ENCODE assay signal across 8 mouse cellular contexts in the genomic region with DNA sequence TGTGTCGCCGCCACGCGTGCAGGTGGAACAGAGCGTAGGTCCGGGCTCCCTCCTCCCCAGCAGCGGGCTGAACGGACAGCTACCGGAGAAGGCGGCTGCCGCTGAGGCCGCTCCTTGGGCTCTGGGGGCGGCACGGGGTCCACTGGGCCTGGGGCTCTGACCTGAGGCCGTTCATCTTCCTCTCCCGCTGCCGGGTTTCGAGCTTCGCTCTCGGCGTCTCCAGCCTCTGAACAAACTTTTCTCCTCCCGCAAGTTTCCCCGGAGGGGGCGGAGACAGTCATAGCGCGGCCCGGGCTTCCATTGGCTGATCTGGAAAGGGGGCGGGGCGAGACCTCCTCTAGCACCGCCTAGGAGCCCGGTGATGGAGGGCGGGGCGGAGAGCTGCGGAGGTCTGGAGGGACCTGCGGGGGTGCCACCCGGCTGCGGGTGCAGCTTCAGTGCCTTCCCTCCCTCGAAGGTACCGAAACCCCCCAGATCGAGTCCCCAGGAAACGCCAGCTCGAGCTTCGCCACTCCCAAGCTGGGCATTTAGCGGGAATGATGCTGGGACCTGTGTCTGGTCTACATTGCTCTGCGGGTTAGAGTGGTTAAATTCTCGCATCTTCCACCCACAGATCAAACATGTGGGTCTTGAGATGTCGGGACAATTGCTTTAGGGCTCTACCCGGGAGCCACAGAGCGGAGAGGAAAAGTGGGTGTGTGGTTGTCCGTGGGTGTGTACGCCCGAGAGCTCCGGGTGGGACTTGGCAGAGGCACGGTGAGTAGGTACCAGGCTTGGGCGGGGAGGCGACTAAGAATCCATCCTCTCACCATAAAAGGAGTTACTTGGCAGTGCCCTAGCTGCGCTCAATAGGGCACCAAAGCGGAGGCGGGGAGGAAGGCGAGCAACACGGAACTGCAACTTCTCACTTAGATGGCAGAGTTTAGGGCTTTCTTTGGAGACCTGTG. TPM values are rescaled to one million over a fixed set of nuclear protein-coding genes. Genes with fewer than 3 reads are reported as not detected.
DNase-seq lines count a peak whose midpoint lies in the region; ATAC-seq and TF ChIP-seq lines count a peak whose summit lies in the region.

A gene (minus strand): TSS at position 229 of the 947 bp plus-strand sequence.

- no peak within 1 kb of the TSS for H3K27ac ChIP-seq in cortical plate, adult 2 months (ENCODE audit: insufficient read depth, low read length)

- peak; percentile 89 to 96 for DNase-seq in adrenal gland, adult (ENCODE audit: inconsistent age in 2 of 2, low spot score in 1 of 2)
- DNase-seq in gastrocnemius, adult 8-10 months (ENCODE audit: low spot score in 2 of 2) = peak; percentile 87 to 89
- peak; percentile 49 for DNase-seq in hindlimb bud, embryonic 11.5 days (ENCODE audit: extremely low spot score, low read depth, low spot score)
- DNase-seq in left cerebral cortex, postnatal 14 days (ENCODE audit: low spot score in 2 of 2) = peak; percentile 76 to 86
- peak; percentile 83 for DNase-seq in right cerebral cortex, postnatal 25 days
- peak; percentile 86 to 96 for DNase-seq in urinary bladder, postnatal 4 days (ENCODE audit: low spot score in 2 of 2)

- intact Hi-C loops in left cerebral cortex, postnatal 14 days (cut with DNase I) = no loop called here

- TF ChIP-seq POLR2A in cortical plate, adult 2 months (IDR thresholded peaks at IDR 0.05; ENCODE audit: extremely low read depth, insufficient read depth, low read length) = no peak

- ATAC-seq in megakaryocyte-erythroid progenitor cell, adult 5-6 weeks (replicated peaks; ENCODE audit: low FRiP score, low TSS enrichment, poor library complexity, severe bottlenecking) = peak; percentile 77

- no peak for TF ChIP-seq CTCF in cortical plate, adult 2 months (IDR thresholded peaks at IDR 0.05; ENCODE audit: extremely low read depth, insufficient read depth, low read length)

- H3K4me3 ChIP-seq in cortical plate, adult 2 months (ENCODE audit: insufficient read depth, low read length) = peak within 1 kb of the TSS; percentile 31

- peaks cover 4% of the 10 kb centered on the region for H3K4me1 ChIP-seq in cortical plate, adult 2 months (ENCODE audit: control insufficient read depth, insufficient read depth, low read length)

RNA-seq across cellular contexts. Expression of the gene that starts here (rescaled TPM):
- polyA plus RNA-seq in cortical plate, adult 2 months (2012; rRNA removed) = 0.88 and 0.91 TPM in 2 replicates
- 1 to 10 TPM in 3 of 4 experiments, under 1 TPM in 1; 0.63 to 1.2 (median 1.1) TPM for total RNA-seq in gastrocnemius, adult 8-10 months (2022)
- 1 to 10 TPM; 2.4 TPM for total RNA-seq in left cerebral cortex, postnatal 14 days (2021)
- total RNA-seq in megakaryocyte-erythroid progenitor cell, adult 5-6 weeks (2014; fragmentation: Nextera tagmentation) = 7.3 and 9.9 TPM in 2 replicates
- total RNA-seq in megakaryocyte-erythroid progenitor cell, adult 5-6 weeks (2017) = 5.1 and 5.9 TPM in 2 replicates
